Mouse (Mus musculus) left cerebral cortex, adult 2 months (tissue): ENCODE measurements around the gene Lrrc8b. TPM values are rescaled to one million over a fixed set of nuclear protein-coding genes. Genes with fewer than 3 reads are reported as not detected.
A peak's percentile ranks its signal among the peaks of the same experiment; 100 is the strongest.

Experiments
- DNase-seq, 2 experiments: peaks; one replicate each; pipeline ENCODE4 v3.0.0; 2021 to 2022; ENCODE audit warnings: low spot score in 2 of 2, mixed read lengths in 1 of 2; ENCODE audit errors: extremely low spot score in 1 of 2
- H3K27ac ChIP-seq: fragments of 200-600 bp; 2 replicates; pipeline ENCODE4 v1.8.1; 2022
- H3K4me3 ChIP-seq: fragments of 200-600 bp; 2 replicates; pipeline ENCODE4 v1.8.1; 2022
- CTCF ChIP-seq: fragments of 200-600 bp; IDR thresholded peaks from 2 replicates; pipeline ENCODE4 v1.8.1; 2022; ENCODE audit warnings: antibody characterized with exemption, mild to moderate bottlenecking, moderate library complexity
- intact Hi-C: fragments of 180-260 bp; cut with DNase I; formaldehyde crosslinking; loops from one replicate; pipeline ENCODE4 v1.15.1; 2025
- total RNA-seq, 2 experiments: library from RNA; stranded (reverse); gene quantifications; 2 replicates each; pipeline ENCODE4 v1.2.3; 2021

Gene Lrrc8b
- total RNA-seq, 2 experiments from 2014 or later = 90.1 to 90.6 TPM

GRCm38 (mm10) chr5:105409092-105409491 lies 6.5 kb upstream of the Lrrc8b start:
- no peak for TF ChIP-seq CTCF
- H3K4me3 ChIP-seq = no peak overlapping the region
- DNase-seq = no peak
- intact Hi-C loops = loop anchor here (10.0 kb wide), 1 partner anchor 276 kb away; no protein-coding TSS in a partner anchor
- H3K27ac ChIP-seq = no peak overlapping the region

GRCm38 (mm10) chr5:105410521-105411293 lies 4.9 kb upstream of the Lrrc8b start:
- TF ChIP-seq CTCF = no peak
- no peak for DNase-seq

DNA sequence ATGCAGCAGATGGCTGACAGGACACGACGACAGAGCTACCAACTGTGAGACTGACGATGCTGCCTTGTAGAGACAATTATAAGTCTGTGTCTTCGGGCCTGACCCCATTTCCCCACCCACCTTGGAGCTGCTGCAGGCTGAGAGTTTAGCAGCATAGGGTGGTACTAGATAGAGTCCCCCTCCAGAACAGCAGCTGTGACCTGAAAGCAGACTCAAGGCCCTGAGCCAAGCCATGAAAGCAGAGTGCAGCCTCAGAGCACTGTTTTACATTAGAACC lies 4.3 kb upstream of the Lrrc8b start:
- Histone ChIP-seq H3K27ac (peak overlapping the region; percentile 3; the same call in 1 of the 2 replicates), H3K4me3 (no peak overlapping the region)
- intact Hi-C loops = no loop called here
- TF ChIP-seq CTCF = no peak
- no peak for DNase-seq

More at GRCm38 (mm10) chr5:105410521-105411293, 4.9 kb upstream of the Lrrc8b start:
- Histone ChIP-seq H3K4me3 (no peak overlapping the region), H3K27ac (peak overlapping the region; percentile 61; the same call in 1 of the 2 replicates)
- intact Hi-C loops = no loop called here

DNA sequence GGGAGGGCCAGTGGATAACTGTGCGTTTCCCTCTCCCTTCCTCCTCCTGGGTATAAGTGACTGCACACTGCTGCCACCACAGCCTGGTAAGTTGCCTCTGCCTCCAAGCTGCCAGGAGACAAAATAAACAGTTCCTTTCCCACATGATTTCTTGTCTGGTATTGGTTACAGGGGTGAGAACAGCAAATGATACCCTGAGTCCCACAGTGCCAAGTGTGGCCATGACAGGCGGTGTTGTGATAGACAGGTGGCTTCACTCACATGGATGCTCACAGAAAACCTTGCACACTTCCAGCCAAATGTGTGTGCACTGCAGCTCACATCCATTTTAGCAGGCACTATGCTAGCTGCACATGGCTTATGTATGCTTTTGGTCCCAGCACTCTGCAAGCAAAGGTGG lies 3.8 kb upstream of the Lrrc8b start:
- Histone ChIP-seq H3K4me3 (no peak overlapping the region), H3K27ac (0 out of 2 replicates have a peak overlapping the region, but pooled peaks have one; percentile 3)
- TF ChIP-seq CTCF = no peak
- no peak for DNase-seq
- intact Hi-C loops = no loop called here

DNA sequence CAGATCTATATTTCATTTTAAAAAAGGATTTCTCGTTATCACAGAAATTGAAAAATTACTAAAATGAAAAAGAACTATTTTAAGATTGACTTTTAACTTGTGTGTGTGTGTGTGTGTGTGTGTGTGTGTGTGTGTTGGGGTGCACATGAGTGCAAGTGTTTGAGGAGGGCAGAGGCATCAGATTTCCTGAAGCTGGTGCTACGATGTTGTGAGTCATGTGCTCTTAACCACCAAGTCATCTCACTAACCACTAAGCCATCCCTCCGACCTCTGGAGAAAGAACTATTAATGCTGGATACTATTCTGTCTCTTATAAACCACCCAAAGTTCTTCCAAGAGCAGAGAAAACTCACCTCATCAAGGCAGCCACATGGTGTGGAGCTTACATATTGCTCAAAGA lies 2.9 kb upstream of the Lrrc8b start:
- Histone ChIP-seq H3K27ac (no peak overlapping the region), H3K4me3 (no peak overlapping the region)
- intact Hi-C loops = no loop called here
- DNase-seq = no peak
- TF ChIP-seq CTCF = no peak

DNA sequence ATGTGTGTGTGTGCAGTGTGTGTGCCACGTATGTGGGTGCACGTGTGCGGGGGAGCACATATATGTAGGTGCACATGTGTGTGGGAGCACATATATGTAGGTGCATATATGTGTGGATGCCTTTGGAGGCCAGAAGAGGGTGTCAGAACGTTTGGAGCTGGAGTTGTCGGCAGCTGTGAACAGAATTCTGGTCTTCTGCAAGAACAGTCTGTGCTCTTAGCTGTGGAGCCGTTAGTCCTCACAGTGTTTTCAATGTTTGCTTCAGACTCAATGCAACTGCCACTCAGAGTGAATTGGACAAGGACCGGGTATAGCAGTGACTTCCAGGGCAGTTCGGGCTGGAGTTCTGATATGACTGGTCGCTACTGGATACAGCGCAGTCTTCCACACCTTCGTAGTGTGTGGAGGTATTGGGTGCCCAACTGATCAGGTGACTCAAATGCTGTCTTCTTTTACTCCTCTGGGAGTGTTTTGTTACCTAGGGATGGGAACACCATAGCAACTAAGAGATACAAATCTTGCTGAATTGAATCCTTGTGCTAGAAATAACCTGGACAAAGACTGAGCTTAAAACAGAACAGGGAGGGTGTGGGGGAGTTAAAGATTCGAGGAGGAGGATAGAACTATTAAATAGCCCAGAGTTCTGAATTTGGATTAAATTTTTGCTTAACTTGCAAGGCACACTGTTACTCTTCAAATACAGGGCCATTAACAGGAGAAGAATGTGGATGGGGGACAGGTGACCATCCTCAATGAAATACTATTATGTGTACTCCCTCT lies 1.0 kb upstream of the Lrrc8b start:
- TF ChIP-seq CTCF = no peak; the same call in 1 of the 2 replicates
- Histone ChIP-seq H3K4me3 (peak overlapping the region; percentile 66), H3K27ac (peak overlapping the region; percentile 94)
- intact Hi-C loops = loop anchor here (5.0 kb wide), 1 partner anchor 53 kb away; no protein-coding TSS in a partner anchor
- DNase-seq = no peak

- H3K4me3 ChIP-seq = peak overlapping the region; percentile 92
- DNase-seq = no peak
- intact Hi-C loops = loop anchor here (5.0 kb wide), 1 partner anchor 51 kb away; no protein-coding TSS in a partner anchor
- H3K27ac ChIP-seq = peak overlapping the region; percentile 99
- TF ChIP-seq CTCF = no peak; the same call in none of the 2 replicates
These were observed 538 bp downstream of the Lrrc8b start for GRCm38 (mm10) chr5:105415951-105416675.

GRCm38 (mm10) chr5:105417217-105417616 lies 1.6 kb downstream of the Lrrc8b start:
- peak overlapping the region; percentile 92 for H3K4me3 ChIP-seq
- DNase-seq = no peak
- no peak overlapping the region; the same call in 1 of the 2 replicates for H3K27ac ChIP-seq
- intact Hi-C loops = loop anchor here (5.0 kb wide), 1 partner anchor 50 kb away; no protein-coding TSS in a partner anchor
- no peak for TF ChIP-seq CTCF

GRCm38 (mm10) chr5:105418364-105418763 lies 2.8 kb downstream of the Lrrc8b start:
- TF ChIP-seq CTCF = no peak
- Histone ChIP-seq H3K4me3 (peak overlapping the region; percentile 92; the same call in 1 of the 2 replicates), H3K27ac (no peak overlapping the region)
- DNase-seq = no peak
- intact Hi-C loops = loop anchor here (5.0 kb wide), 1 partner anchor 49 kb away; no protein-coding TSS in a partner anchor

GRCm38 (mm10) chr5:105418851-105419250 lies 3.3 kb downstream of the Lrrc8b start:
- TF ChIP-seq CTCF = no peak
- Histone ChIP-seq H3K27ac (no peak overlapping the region), H3K4me3 (no peak overlapping the region)
- no peak for DNase-seq
- intact Hi-C loops = loop anchor here (5.0 kb wide), 1 partner anchor 48 kb away; no protein-coding TSS in a partner anchor

GRCm38 (mm10) chr5:105425587-105425986 lies 10.0 kb downstream of the Lrrc8b start:
- H3K27ac ChIP-seq = no peak overlapping the region
- no peak for DNase-seq
- no peak for TF ChIP-seq CTCF
- H3K4me3 ChIP-seq = no peak overlapping the region
- intact Hi-C loops = no loop called here
